Mouse (Mus musculus) midbrain, embryonic 11.5 days (tissue): Measurements from ENCODE around the gene Krt42. TPM values are rescaled to one million over a fixed set of nuclear protein-coding genes. Genes with fewer than 3 reads are reported as not detected.

Experiments used
- ATAC-seq: fragments of 200-750 bp; cut with Nextera tagmentation; 2 replicates; pipeline ENCODE4 v1.8.0; 2017; ENCODE audit warnings: moderate TSS enrichment, moderate library complexity; ENCODE audit not compliant: low FRiP score
- DNase-seq: peaks from one replicate; pipeline ENCODE4 v3.0.0; 2015; ENCODE audit warnings: low spot score; ENCODE audit errors: missing footprints
- H3K27ac ChIP-seq: fragments of 300-500 bp; sonication (generic); 2 replicates; pipeline ENCODE4 v1.5.1; 2014; ENCODE audit warnings: low read depth, low read length
- H3K27me3 ChIP-seq: fragments of 300-500 bp; sonication (generic); 2 replicates; pipeline ENCODE4 v1.6.1; 2014; ENCODE audit warnings: mild to moderate bottlenecking, low read length, moderate library complexity, mixed read lengths; ENCODE audit not compliant: control insufficient read depth, insufficient read depth
- H3K36me3 ChIP-seq: fragments of 300-500 bp; sonication (generic); 2 replicates; pipeline ENCODE4 v1.6.1; 2014; ENCODE audit warnings: mild to moderate bottlenecking, low read length, moderate library complexity, mixed read lengths; ENCODE audit not compliant: control insufficient read depth, insufficient read depth
- H3K4me1 ChIP-seq: fragments of 300-500 bp; sonication (generic); 2 replicates; pipeline ENCODE4 v1.6.1; 2014; ENCODE audit warnings: low read length; ENCODE audit not compliant: control insufficient read depth, insufficient read depth
- H3K4me2 ChIP-seq: fragments of 300-500 bp; sonication (generic); 2 replicates; pipeline ENCODE4 v1.6.1; 2014; ENCODE audit warnings: mild to moderate bottlenecking, moderate library complexity
- H3K4me3 ChIP-seq: fragments of 300-500 bp; sonication (generic); 2 replicates; pipeline ENCODE4 v1.5.1; 2014; ENCODE audit warnings: low read depth, low read length
- H3K9ac ChIP-seq: fragments of 300-500 bp; sonication (generic); 2 replicates; pipeline ENCODE4 v1.6.1; 2014; ENCODE audit warnings: low read length
- H3K9me3 ChIP-seq: fragments of 300-500 bp; sonication (generic); 2 replicates; pipeline ENCODE4 v1.6.1; 2016; ENCODE audit warnings: low read length; ENCODE audit not compliant: control insufficient read depth
- WGBS: fragments of 180-500 bp; shearing (Covaris S2); extraction: QIAGEN DNeasy Blood & Tissue Kit; methylation state at CpG from one replicate; pipeline ENCODE4 v1.1.7; 2014; 5-methylcytosine and 5-hydroxymethylcytosine counted together
- polyA plus RNA-seq: library from polyadenylated mRNA; unstranded; fragments of >200 nt; fragmentation: Nextera tagmentation; extraction: Ambion mirVana; gene quantifications from 2 replicates; pipeline ENCODE4 v1.2.1, GENCODE M21; 2014

Gene Krt42
- polyA plus RNA-seq, 1 experiment from 2014 or later = not detected

DNA sequence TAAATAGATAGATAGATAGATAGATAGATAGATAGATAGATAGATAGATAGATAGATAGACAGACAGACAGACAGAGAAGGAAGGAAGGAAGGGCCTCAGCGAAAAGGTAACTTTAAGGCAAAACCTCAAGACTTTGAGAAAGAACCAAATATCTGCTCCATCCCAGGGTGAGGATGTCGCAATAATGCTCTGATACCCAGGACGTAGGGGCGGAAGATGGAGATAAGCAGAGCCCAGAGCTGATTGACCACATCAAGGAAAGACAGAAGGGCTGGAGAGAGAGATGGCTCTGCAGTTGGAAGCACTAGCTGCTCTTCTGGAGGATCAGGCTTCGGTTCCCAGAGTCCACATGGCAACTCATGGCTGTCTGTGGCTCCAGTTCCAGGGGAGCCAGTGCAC, 31.6 kb upstream of the Krt42 start:
- Histone ChIP-seq H3K9ac (no peak overlapping the region), H3K4me1 (no peaks in the 10 kb centered on the region), H3K4me3 (no peak overlapping the region), H3K27me3 (no peaks in the 10 kb centered on the region), H3K36me3 (no peaks in the 10 kb centered on the region), H3K9me3 (no peaks in the 10 kb centered on the region), H3K27ac (no peak overlapping the region), H3K4me2 (no peak overlapping the region)
- ATAC-seq (no peak), DNase-seq (no peak)
- WGBS = 94% methylated on average over 5 of the region's 5 CpGs

- ATAC-seq (no peak), DNase-seq (peak; percentile 99)
- no peak overlapping the region for H3K4me3 ChIP-seq
- no peak overlapping the region for H3K9ac ChIP-seq
- WGBS = 9% methylated on average over 5 of the region's 5 CpGs
- H3K36me3 ChIP-seq = no peaks in the 10 kb centered on the region
- no peaks in the 10 kb centered on the region for H3K27me3 ChIP-seq
- H3K4me2 ChIP-seq = no peak overlapping the region
- no peaks in the 10 kb centered on the region for H3K4me1 ChIP-seq
- H3K27ac ChIP-seq = no peak overlapping the region
- no peaks in the 10 kb centered on the region for H3K9me3 ChIP-seq
Measured at GRCm38 (mm10) chr11:100300293-100300692, 30.6 kb upstream of the Krt42 start.

- no peak overlapping the region; the same call in 1 of the 2 replicates for H3K9ac ChIP-seq
- no peak overlapping the region for H3K4me3 ChIP-seq
- H3K9me3 ChIP-seq = no peaks in the 10 kb centered on the region
- DNase-seq = peak; percentile 99
- H3K4me2 ChIP-seq = no peak overlapping the region
- no peaks in the 10 kb centered on the region for H3K36me3 ChIP-seq
- WGBS = 20% methylated on average over 18 of the region's 18 CpGs
- no peak overlapping the region for H3K27ac ChIP-seq
- H3K27me3 ChIP-seq = no peaks in the 10 kb centered on the region
- ATAC-seq = peak; percentile 31; the same call in 1 of the 2 replicates
- no peaks in the 10 kb centered on the region for H3K4me1 ChIP-seq
Measured at GRCm38 (mm10) chr11:100298274-100299036, 28.8 kb upstream of the Krt42 start.

DNA sequence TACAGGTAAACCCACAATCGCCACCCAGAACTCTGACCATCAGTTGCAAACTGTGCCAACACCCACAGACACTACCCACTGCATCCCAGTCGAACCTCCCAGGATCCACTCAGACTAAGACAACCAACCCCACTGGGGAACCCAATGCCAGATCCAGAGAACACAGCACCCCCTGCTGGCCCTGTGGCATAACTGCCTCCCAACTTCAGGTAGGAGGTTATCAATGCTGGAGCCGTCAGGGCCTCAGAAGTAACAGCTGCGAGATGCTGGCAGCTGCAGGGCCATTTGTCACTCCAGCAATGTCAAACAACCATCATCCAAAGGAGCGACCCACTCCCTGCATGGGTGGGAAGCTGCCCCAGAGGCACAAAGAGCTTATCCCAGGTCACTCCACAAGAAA, 28.1 kb upstream of the Krt42 start:
- ATAC-seq (no peak), DNase-seq (peak; percentile 87)
- H3K4me3 ChIP-seq = no peak overlapping the region
- 42% methylated on average over 5 of the region's 5 CpGs for WGBS
- H3K4me1 ChIP-seq = no peaks in the 10 kb centered on the region
- H3K27me3 ChIP-seq = no peaks in the 10 kb centered on the region
- H3K4me2 ChIP-seq = no peak overlapping the region
- H3K36me3 ChIP-seq = no peaks in the 10 kb centered on the region
- no peak overlapping the region for H3K27ac ChIP-seq
- no peak overlapping the region for H3K9ac ChIP-seq
- no peaks in the 10 kb centered on the region for H3K9me3 ChIP-seq

- Histone ChIP-seq H3K36me3 (no peaks in the 10 kb centered on the region), H3K4me2 (no peak overlapping the region), H3K4me3 (no peak overlapping the region), H3K27me3 (no peaks in the 10 kb centered on the region), H3K27ac (no peak overlapping the region), H3K4me1 (no peaks in the 10 kb centered on the region), H3K9me3 (no peaks in the 10 kb centered on the region), H3K9ac (no peak overlapping the region)
- peak; percentile 40; the same call in 1 of the 2 replicates for ATAC-seq
- DNase-seq = peak; percentile 98
- WGBS = 5% methylated on average over 10 of the region's 10 CpGs
Measured at GRCm38 (mm10) chr11:100295308-100295707, 25.6 kb upstream of the Krt42 start.

GRCm38 (mm10) chr11:100292884-100293283, 23.2 kb upstream of the Krt42 start:
- Histone ChIP-seq H3K36me3 (no peaks in the 10 kb centered on the region), H3K4me3 (no peak overlapping the region)
- 58% methylated on average over 6 of the region's 6 CpGs for WGBS

GRCm38 (mm10) chr11:100290235-100290634, 20.6 kb upstream of the Krt42 start:
- WGBS = 43% methylated on average over 5 of the region's 5 CpGs

More at GRCm38 (mm10) chr11:100292884-100293283, 23.2 kb upstream of the Krt42 start:
- Histone ChIP-seq H3K4me2 (no peak overlapping the region), H3K27ac (no peak overlapping the region), H3K9me3 (no peaks in the 10 kb centered on the region), H3K4me1 (no peaks in the 10 kb centered on the region), H3K27me3 (no peaks in the 10 kb centered on the region), H3K9ac (no peak overlapping the region)
- no peak for DNase-seq
- ATAC-seq = no peak

DNA sequence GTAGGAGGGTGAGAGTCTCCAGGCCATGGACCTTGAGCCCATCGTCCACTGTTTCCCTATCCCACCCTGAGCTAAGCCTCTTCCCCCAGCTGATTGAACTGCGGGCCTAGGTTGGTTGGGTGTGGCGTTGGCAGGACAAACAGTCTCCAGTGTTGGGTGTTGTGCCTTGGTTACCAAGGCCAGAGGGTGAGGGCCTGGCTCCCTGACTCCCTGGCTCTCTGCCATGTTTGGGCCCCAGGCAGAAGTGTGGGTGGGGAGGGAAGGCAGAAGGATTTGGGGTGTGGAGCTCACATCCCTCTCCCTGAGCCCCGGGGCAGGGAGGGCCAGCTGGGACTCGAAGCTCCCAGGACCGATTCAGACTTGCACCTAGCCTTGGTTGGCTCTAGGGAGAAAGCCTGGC, 19.3 kb upstream of the Krt42 start:
- ATAC-seq (no peak), DNase-seq (no peak)
- no peak overlapping the region for H3K4me3 ChIP-seq
- H3K27ac ChIP-seq = no peak overlapping the region
- H3K9ac ChIP-seq = no peak overlapping the region
- no peaks in the 10 kb centered on the region for H3K36me3 ChIP-seq
- no peaks in the 10 kb centered on the region for H3K27me3 ChIP-seq
- H3K4me2 ChIP-seq = no peak overlapping the region
- no peaks in the 10 kb centered on the region for H3K4me1 ChIP-seq
- 91% methylated on average over 6 of the region's 6 CpGs for WGBS
- H3K9me3 ChIP-seq = no peaks in the 10 kb centered on the region

More at GRCm38 (mm10) chr11:100290235-100290634, 20.6 kb upstream of the Krt42 start:
- no peaks in the 10 kb centered on the region for H3K4me1 ChIP-seq
- ATAC-seq (no peak), DNase-seq (no peak)
- no peaks in the 10 kb centered on the region for H3K27me3 ChIP-seq
- H3K9me3 ChIP-seq = no peaks in the 10 kb centered on the region
- no peaks in the 10 kb centered on the region for H3K36me3 ChIP-seq
- no peak overlapping the region for H3K4me2 ChIP-seq
- H3K27ac ChIP-seq = no peak overlapping the region
- no peak overlapping the region for H3K4me3 ChIP-seq
- no peak overlapping the region for H3K9ac ChIP-seq

GRCm38 (mm10) chr11:100287024-100287423, 17.4 kb upstream of the Krt42 start:
- H3K36me3 ChIP-seq = no peaks in the 10 kb centered on the region
- no peaks in the 10 kb centered on the region for H3K4me1 ChIP-seq
- no peak overlapping the region for H3K4me2 ChIP-seq
- WGBS = 33% methylated on average over 10 of the region's 10 CpGs
- ATAC-seq (no peak), DNase-seq (no peak)
- H3K27ac ChIP-seq = no peak overlapping the region
- no peak overlapping the region for H3K9ac ChIP-seq
- H3K9me3 ChIP-seq = no peaks in the 10 kb centered on the region
- no peaks in the 10 kb centered on the region for H3K27me3 ChIP-seq
- H3K4me3 ChIP-seq = no peak overlapping the region
